Mouse (Mus musculus) intestine, embryonic 15.5 days (tissue): ENCODE measurements around the gene Sytl1. TPM values are rescaled to one million over a fixed set of nuclear protein-coding genes. Genes with fewer than 3 reads are reported as not detected.

Source experiments
- ATAC-seq: fragments of 200-750 bp; cut with Nextera tagmentation; 2 replicates; pipeline ENCODE4 v1.8.0; 2017; ENCODE audit warnings: moderate TSS enrichment, moderate library complexity
- H3K27ac ChIP-seq: fragments of 300-500 bp; sonication (generic); 2 replicates; pipeline ENCODE4 v1.5.1; 2015; ENCODE audit warnings: mild to moderate bottlenecking, inconsistent platforms
- H3K27me3 ChIP-seq: fragments of 300-500 bp; sonication (generic); replicated peaks from 2 replicates; pipeline ENCODE4 v1.6.1; 2015; ENCODE audit warnings: inconsistent platforms
- H3K36me3 ChIP-seq: fragments of 300-500 bp; sonication (generic); 2 replicates; pipeline ENCODE4 v1.6.1; 2015; ENCODE audit warnings: inconsistent platforms
- H3K4me1 ChIP-seq: fragments of 300-500 bp; sonication (generic); replicated peaks from 2 replicates; pipeline ENCODE4 v1.6.1; 2015; ENCODE audit warnings: inconsistent platforms
- H3K4me2 ChIP-seq: fragments of 300-500 bp; sonication (generic); replicated peaks from 2 replicates; pipeline ENCODE4 v1.6.1; 2015; ENCODE audit warnings: mild to moderate bottlenecking, inconsistent platforms
- H3K4me3 ChIP-seq: fragments of 300-500 bp; sonication (generic); replicated peaks from 2 replicates; pipeline ENCODE4 v1.5.1; 2015; ENCODE audit warnings: inconsistent platforms
- H3K9ac ChIP-seq: fragments of 300-500 bp; sonication (generic); 2 replicates; pipeline ENCODE4 v1.6.1; 2015; ENCODE audit warnings: inconsistent platforms
- H3K9me3 ChIP-seq: fragments of 300-500 bp; sonication (generic); 2 replicates; pipeline ENCODE4 v1.6.1; 2016; ENCODE audit warnings: inconsistent platforms
- WGBS: fragments of 180-500 bp; shearing (Covaris S2); methylation state at CpG from one replicate; pipeline ENCODE4 v1.1.7; 2015; 5-methylcytosine and 5-hydroxymethylcytosine counted together
- polyA plus RNA-seq: library from polyadenylated mRNA; unstranded; fragments of >200 nt; fragmentation: Nextera tagmentation; extraction: Ambion mirVana; gene quantifications from 2 replicates; pipeline ENCODE4 v1.2.1, GENCODE M21; 2015

The Sytl1 gene
- polyA plus RNA-seq, 1 experiment from 2014 or later, result 2.7 TPM

DNA sequence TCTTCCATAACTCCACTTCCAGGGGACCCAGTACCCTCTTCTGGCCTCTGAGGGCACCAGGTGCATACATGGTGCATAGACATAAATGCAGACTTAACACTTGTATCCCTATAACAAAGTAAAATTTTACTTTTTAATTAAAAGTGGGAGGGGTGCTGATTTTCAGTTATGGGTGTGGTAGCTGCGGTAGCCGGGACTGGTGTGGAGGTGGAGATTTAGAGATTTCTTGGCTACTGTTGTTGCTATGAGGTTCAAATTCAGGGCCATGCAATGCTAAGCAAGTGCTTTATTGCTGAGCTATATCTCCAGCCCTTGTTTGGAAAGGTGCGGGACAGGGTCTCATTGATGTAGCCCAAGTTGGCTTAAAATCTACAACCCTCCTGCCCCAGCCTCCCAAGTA lies 44.2 kb downstream of the Sytl1 start:
- WGBS, result 85% methylated on average over 3 of the region's 3 CpGs
- Histone ChIP-seq H3K4me2 (no peak overlapping the region), H3K27me3 (peaks cover 8% of the 10 kb centered on the region; the same call in 1 of the 2 replicates), H3K4me3 (no peak overlapping the region), H3K36me3 (no peaks in the 10 kb centered on the region), H3K9ac (no peak overlapping the region), H3K27ac (no peak overlapping the region), H3K9me3 (no peaks in the 10 kb centered on the region), H3K4me1 (peaks cover 8% of the 10 kb centered on the region)
- no peak for ATAC-seq

DNA sequence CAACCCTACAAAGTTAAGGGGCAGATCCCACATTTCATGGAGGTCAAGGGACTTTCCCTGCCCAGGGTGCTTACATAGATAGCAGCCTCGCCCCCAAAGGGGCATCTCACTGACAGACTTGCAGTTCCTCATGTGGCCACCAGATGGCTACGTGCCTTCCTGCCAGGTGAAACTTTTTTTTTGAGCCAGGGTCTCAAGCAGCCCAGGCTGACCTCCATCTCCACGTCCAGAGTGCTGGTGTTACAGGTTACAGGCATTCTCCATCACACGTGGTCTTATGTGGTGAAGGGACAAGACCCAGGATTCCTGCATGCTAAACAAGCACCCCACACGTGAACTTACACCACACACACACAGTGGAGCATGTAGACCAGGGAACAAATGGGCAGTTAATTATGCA lies 45.3 kb downstream of the Sytl1 start:
- Histone ChIP-seq H3K9me3 (no peaks in the 10 kb centered on the region), H3K27ac (no peak overlapping the region), H3K4me2 (no peak overlapping the region), H3K9ac (no peak overlapping the region), H3K4me3 (no peak overlapping the region), H3K4me1 (peaks cover 19% of the 10 kb centered on the region), H3K27me3 (peaks cover 8% of the 10 kb centered on the region; the same call in 1 of the 2 replicates), H3K36me3 (no peaks in the 10 kb centered on the region)
- ATAC-seq, result no peak
- WGBS, result 5% methylated on average over 5 of the region's 5 CpGs

- H3K4me1 ChIP-seq, result peaks cover 18% of the 10 kb centered on the region
- ATAC-seq, result no peak
- H3K27ac ChIP-seq, result no peak overlapping the region
- peak overlapping the region; percentile 100 for H3K4me2 ChIP-seq
- H3K27me3 ChIP-seq, result peaks cover 13% of the 10 kb centered on the region
- no peaks in the 10 kb centered on the region for H3K9me3 ChIP-seq
- H3K4me3 ChIP-seq, result no peak overlapping the region
- no peaks in the 10 kb centered on the region for H3K36me3 ChIP-seq
- H3K9ac ChIP-seq, result no peak overlapping the region
- WGBS, result 22% methylated on average over 10 of the region's 10 CpGs
Observed at GRCm38 (mm10) chr4:133213661-133214060, 49.3 kb downstream of the Sytl1 start.

GRCm38 (mm10) chr4:133213268-133213590 lies 49.7 kb downstream of the Sytl1 start:
- H3K36me3 ChIP-seq, result no peaks in the 10 kb centered on the region
- H3K9me3 ChIP-seq, result no peaks in the 10 kb centered on the region
- H3K9ac ChIP-seq, result peak overlapping the region; percentile 54; the same call in 1 of the 2 replicates
- H3K27me3 ChIP-seq, result peaks cover 13% of the 10 kb centered on the region
- 2% methylated on average over 9 of the region's 9 CpGs for whole genome bisulfite sequencing
- H3K27ac ChIP-seq, result no peak overlapping the region
- peak overlapping the region; percentile 67 for H3K4me3 ChIP-seq
- H3K4me1 ChIP-seq, result peaks cover 18% of the 10 kb centered on the region
- H3K4me2 ChIP-seq, result peak overlapping the region; percentile 100
- ATAC-seq, result peak; percentile 27

DNA sequence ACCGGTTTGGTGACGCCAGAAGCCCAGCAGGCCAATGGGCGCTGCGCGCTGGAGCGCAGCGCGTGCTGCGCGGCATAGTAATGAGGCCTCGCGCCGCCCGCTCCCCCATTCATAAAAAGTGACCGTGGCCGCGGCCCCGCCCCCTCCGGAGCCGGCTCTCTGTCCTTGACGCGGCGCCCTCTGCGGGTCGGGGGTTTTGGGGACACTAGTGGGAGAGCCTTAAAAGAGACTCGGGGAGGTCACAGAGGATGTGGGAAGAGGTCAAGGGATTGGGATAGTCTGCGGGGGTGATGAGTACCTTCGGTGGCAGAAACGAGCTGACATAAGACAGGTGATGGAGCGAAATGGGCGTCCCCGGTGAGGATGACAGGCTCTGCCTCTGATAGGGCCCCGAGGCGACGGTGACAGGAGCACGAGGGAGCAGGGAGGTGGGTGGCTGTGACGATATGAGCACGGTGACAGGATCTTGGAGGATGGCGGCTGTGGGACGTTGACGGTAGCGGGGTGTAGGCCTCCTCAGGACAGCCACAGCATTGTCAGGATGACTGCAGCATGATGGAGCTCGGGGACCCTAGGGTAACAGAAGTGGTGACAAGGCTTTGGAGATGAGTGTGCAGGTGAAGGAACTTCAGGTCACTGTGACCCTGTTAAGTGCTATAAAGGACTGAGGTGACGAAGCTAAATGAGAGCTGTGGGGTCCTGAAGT lies 50.2 kb downstream of the Sytl1 start:
- 1% methylated on average over 44 of the region's 44 CpGs for WGBS

GRCm38 (mm10) chr4:133211751-133212561 lies 51.0 kb downstream of the Sytl1 start, which contains the start of the genes Cd164l2 and Gpr3:
Gene Cd164l2, plus strand, starts transcription at chr4:133212131.
Gene Gpr3, minus strand, starts transcription at chr4:133212536.
- peak; percentile 61 for ATAC-seq
- Histone ChIP-seq H3K9me3 (no peaks in the 10 kb centered on the region), H3K4me2 (peak within 1 kb of the TSS; percentile 100), H3K27me3 (peaks cover 13% of the 10 kb centered on the region), H3K4me3 (peak within 1 kb of the TSS; percentile 67), H3K36me3 (no peaks in the 10 kb centered on the region), H3K9ac (peak within 1 kb of the TSS; percentile 54), H3K27ac (no peak within 1 kb of the TSS), H3K4me1 (peaks cover 18% of the 10 kb centered on the region)
- 3% methylated on average over 52 of the region's 52 CpGs for WGBS

More for the DNA sequence above, 50.2 kb downstream of the Sytl1 start:
- peaks cover 18% of the 10 kb centered on the region for H3K4me1 ChIP-seq
- H3K27me3 ChIP-seq, result peaks cover 13% of the 10 kb centered on the region
- H3K9ac ChIP-seq, result peak overlapping the region; percentile 54
- H3K36me3 ChIP-seq, result no peaks in the 10 kb centered on the region
- no peaks in the 10 kb centered on the region for H3K9me3 ChIP-seq
- peak overlapping the region; percentile 67 for H3K4me3 ChIP-seq
- H3K4me2 ChIP-seq, result peak overlapping the region; percentile 100
- peak; percentile 91 for ATAC-seq
- no peak overlapping the region for H3K27ac ChIP-seq

DNA sequence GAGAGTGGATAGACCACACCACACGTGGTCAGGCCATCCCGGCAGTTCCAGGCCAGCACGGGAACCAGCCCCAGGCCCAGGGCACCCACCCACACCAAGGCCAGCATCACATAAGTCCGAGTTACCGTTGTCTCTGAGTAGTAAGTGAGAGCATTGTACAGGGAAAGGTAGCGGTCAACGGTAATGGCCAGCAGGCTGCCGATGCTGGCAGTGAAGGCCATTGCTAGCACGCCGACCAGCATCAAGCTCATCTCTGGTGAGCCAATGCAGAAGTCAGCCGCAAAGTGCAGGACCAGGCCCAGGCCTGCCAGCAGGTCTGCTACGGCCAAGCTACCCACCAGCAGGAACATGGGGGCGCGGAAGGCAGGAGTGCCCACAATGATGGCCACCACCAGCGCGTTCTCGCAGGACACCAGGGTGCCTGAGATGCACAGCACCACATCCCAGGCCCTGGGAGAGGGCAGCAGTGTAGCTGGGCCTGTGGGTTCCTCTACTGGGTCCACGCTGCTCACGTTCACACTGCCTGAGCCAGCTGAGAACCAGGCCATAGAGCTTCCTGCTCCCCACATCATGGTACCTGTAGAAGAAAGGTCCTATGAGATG lies 52.0 kb downstream of the Sytl1 start:
- no peak overlapping the region for H3K9ac ChIP-seq
- H3K4me3 ChIP-seq, result no peak overlapping the region
- H3K4me2 ChIP-seq, result no peak overlapping the region
- H3K4me1 ChIP-seq, result peaks cover 18% of the 10 kb centered on the region
- H3K36me3 ChIP-seq, result no peaks in the 10 kb centered on the region
- H3K27ac ChIP-seq, result no peak overlapping the region
- H3K9me3 ChIP-seq, result no peaks in the 10 kb centered on the region
- no peak for ATAC-seq
- WGBS, result 94% methylated on average over 19 of the region's 19 CpGs
- H3K27me3 ChIP-seq, result peaks cover 13% of the 10 kb centered on the region

DNA sequence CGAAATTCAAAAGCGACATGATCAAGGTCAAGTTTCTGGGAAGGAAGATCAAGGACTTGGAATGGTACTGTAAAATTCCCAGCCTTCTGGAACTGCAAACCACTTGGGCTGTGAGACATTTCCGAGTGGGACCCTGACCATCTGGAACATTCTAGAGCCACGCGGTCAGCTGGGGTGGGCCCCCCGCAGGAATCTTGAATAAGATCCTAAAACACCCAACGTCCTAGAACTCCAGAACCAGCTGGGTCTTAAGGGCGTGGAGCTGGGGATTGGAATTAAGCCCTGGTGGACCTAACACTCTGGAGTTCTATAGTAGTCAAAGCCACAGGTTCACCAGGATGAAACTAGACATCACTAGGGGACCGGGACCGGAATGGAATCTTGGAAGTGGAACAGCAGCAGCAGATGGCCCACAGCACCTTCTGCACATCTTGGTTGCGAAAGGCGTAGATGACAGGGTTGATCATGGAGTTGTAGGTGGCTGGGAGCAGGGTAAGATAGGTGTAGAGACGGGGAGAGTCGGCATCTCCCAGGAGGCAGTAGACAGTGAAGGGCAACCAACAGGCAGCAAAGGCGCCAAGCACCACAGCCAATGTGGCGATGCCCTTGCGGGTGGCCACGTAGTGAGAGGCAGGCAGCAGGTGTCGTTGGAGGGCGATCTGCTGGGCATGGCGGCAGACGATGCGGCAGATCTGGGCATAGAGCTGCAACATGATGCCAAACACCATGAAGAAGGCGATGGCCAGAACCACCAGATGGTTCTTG lies 52.7 kb downstream of the Sytl1 start:
- H3K27ac ChIP-seq, result no peak overlapping the region
- 92% methylated on average over 24 of the region's 24 CpGs for WGBS
- H3K36me3 ChIP-seq, result no peaks in the 10 kb centered on the region
- H3K9ac ChIP-seq, result no peak overlapping the region
- H3K4me2 ChIP-seq, result no peak overlapping the region
- H3K9me3 ChIP-seq, result no peaks in the 10 kb centered on the region
- no peak for ATAC-seq
- peaks cover 13% of the 10 kb centered on the region for H3K27me3 ChIP-seq
- peaks cover 18% of the 10 kb centered on the region for H3K4me1 ChIP-seq
- no peak overlapping the region for H3K4me3 ChIP-seq

- no peak overlapping the region for H3K4me3 ChIP-seq
- peaks cover 13% of the 10 kb centered on the region for H3K27me3 ChIP-seq
- no peaks in the 10 kb centered on the region for H3K36me3 ChIP-seq
- WGBS, result 4% methylated on average over 11 of the region's 11 CpGs
- no peaks in the 10 kb centered on the region for H3K9me3 ChIP-seq
- peaks cover 27% of the 10 kb centered on the region for H3K4me1 ChIP-seq
- H3K9ac ChIP-seq, result no peak overlapping the region
- H3K27ac ChIP-seq, result no peak overlapping the region
- H3K4me2 ChIP-seq, result no peak overlapping the region
- no peak for ATAC-seq
Observed at GRCm38 (mm10) chr4:133209366-133209765, 53.5 kb downstream of the Sytl1 start.

DNA sequence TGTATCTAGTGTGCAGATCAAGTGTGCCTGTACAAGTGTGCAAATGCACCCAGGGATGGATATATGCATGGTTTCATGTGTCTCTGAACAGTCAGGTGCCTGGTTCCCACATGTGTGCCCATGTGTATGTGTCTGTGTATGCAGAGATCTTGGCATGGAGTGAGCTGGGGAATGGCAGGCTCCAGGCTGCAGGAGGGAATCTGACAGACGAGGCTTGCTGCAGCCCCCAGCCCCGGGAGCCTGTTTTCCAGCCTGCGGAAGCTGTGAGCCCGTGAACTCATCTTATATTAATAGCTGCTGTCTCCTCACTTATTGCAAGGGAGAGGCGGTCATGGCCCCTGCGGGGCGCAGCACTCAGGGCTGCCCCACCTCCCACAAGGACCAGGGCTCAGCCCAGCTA lies 58.5 kb downstream of the Sytl1 start:
- no peak for ATAC-seq
- 24% methylated on average over 7 of the region's 7 CpGs for WGBS
- no peak overlapping the region for H3K4me2 ChIP-seq
- no peak overlapping the region for H3K9ac ChIP-seq
- no peaks in the 10 kb centered on the region for H3K36me3 ChIP-seq
- peaks cover 33% of the 10 kb centered on the region for H3K4me1 ChIP-seq
- H3K27me3 ChIP-seq, result no peaks in the 10 kb centered on the region
- H3K4me3 ChIP-seq, result no peak overlapping the region
- H3K9me3 ChIP-seq, result no peaks in the 10 kb centered on the region
- H3K27ac ChIP-seq, result peak overlapping the region; percentile 38

DNA sequence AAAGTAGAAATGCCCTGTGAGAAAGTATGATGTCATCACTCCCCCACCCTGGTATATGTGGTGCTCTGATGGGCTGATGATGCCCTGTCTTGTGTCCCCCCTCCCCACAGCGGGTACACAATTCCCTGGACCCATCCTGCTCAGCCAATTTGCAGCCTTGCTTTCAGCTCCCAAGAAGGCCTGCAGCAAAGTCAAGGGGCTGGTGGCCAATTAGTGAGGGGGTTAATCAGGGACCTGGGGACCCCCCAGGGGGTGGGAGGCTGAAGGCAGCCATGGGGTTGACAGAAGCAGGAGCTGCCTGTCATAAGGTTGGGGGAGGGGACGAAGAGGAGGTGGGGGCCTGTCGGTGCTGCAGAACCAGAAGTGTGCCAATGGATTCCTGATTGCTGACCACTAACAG lies 59.3 kb downstream of the Sytl1 start:
- H3K27ac ChIP-seq, result no peak overlapping the region
- ATAC-seq, result no peak
- no peaks in the 10 kb centered on the region for H3K9me3 ChIP-seq
- peaks cover 41% of the 10 kb centered on the region for H3K4me1 ChIP-seq
- WGBS, result 69% methylated on average over 3 of the region's 3 CpGs
- H3K27me3 ChIP-seq, result no peaks in the 10 kb centered on the region
- H3K4me3 ChIP-seq, result no peak overlapping the region
- no peaks in the 10 kb centered on the region for H3K36me3 ChIP-seq
- no peak overlapping the region for H3K9ac ChIP-seq
- no peak overlapping the region for H3K4me2 ChIP-seq
